Mouse (Mus musculus) hindbrain, embryonic 11.5 days (tissue): Measurements from ENCODE around the gene Smox. TPM values are rescaled to one million over a fixed set of nuclear protein-coding genes. Genes with fewer than 3 reads are reported as not detected.
A peak's percentile ranks its signal among the peaks of the same experiment; 100 is the strongest.

Experiments used
- ATAC-seq: fragments of 200-750 bp; cut with Nextera tagmentation; 2 replicates; pipeline ENCODE4 v1.8.0; 2017; ENCODE audit warnings: mild to moderate bottlenecking, moderate TSS enrichment, moderate library complexity; ENCODE audit not compliant: low FRiP score
- DNase-seq: peaks from one replicate; pipeline ENCODE4 v3.0.0-alpha.2; 2015; ENCODE audit warnings: low spot score
- H3K27ac ChIP-seq: fragments of 300-500 bp; sonication (generic); 2 replicates; pipeline ENCODE4 v1.5.1; 2014; ENCODE audit warnings: mild to moderate bottlenecking, low read depth, low read length
- H3K27me3 ChIP-seq: fragments of 300-500 bp; sonication (generic); 2 replicates; pipeline ENCODE4 v1.6.1; 2014; ENCODE audit warnings: mild to moderate bottlenecking, low read length, moderate library complexity, mixed read lengths; ENCODE audit not compliant: control insufficient read depth, insufficient read depth
- H3K36me3 ChIP-seq: fragments of 300-500 bp; sonication (generic); 2 replicates; pipeline ENCODE4 v1.6.1; 2014; ENCODE audit warnings: mild to moderate bottlenecking, low read length, moderate library complexity, mixed read lengths; ENCODE audit not compliant: control insufficient read depth, insufficient read depth
- H3K4me1 ChIP-seq: fragments of 300-500 bp; sonication (generic); replicated peaks from 2 replicates; pipeline ENCODE4 v1.6.1; 2014; ENCODE audit warnings: low read length, mixed read lengths; ENCODE audit not compliant: control insufficient read depth, insufficient read depth
- H3K4me2 ChIP-seq: fragments of 300-500 bp; sonication (generic); replicated peaks from 2 replicates; pipeline ENCODE4 v1.6.1; 2014; ENCODE audit warnings: mild to moderate bottlenecking, low read depth, low read length
- H3K4me3 ChIP-seq: fragments of 300-500 bp; sonication (generic); 2 replicates; pipeline ENCODE4 v1.5.1; 2014; ENCODE audit warnings: low read depth, low read length
- H3K9ac ChIP-seq: fragments of 300-500 bp; sonication (generic); 2 replicates; pipeline ENCODE4 v1.6.1; 2014; ENCODE audit warnings: low read depth, low read length
- H3K9me3 ChIP-seq: fragments of 300-500 bp; sonication (generic); 2 replicates; pipeline ENCODE4 v1.6.1; 2016; ENCODE audit warnings: low read length; ENCODE audit not compliant: control insufficient read depth
- WGBS: fragments of 180-500 bp; shearing (Covaris S2); extraction: QIAGEN DNeasy Blood & Tissue Kit; methylation state at CpG from one replicate; pipeline ENCODE4 v1.1.7; 2014; 5-methylcytosine and 5-hydroxymethylcytosine counted together
- polyA plus RNA-seq: library from polyadenylated mRNA; unstranded; fragments of >200 nt; fragmentation: Nextera tagmentation; extraction: Ambion mirVana; gene quantifications from 2 replicates; pipeline ENCODE4 v1.2.1, GENCODE M21; 2014

Smox gene
- polyA plus RNA-seq, 1 experiment from 2014 or later = 25.6 TPM

GRCm38 (mm10) chr2:131513477-131513876 is 22.2 kb downstream of the Smox start:
- Histone ChIP-seq H3K4me3 (no peak overlapping the region), H3K9me3 (no peaks in the 10 kb centered on the region), H3K9ac (no peak overlapping the region), H3K27ac (no peak overlapping the region), H3K36me3 (no peaks in the 10 kb centered on the region), H3K27me3 (no peaks in the 10 kb centered on the region), H3K4me2 (no peak overlapping the region), H3K4me1 (peaks cover 4% of the 10 kb centered on the region)
- DNase-seq = no peak
- 60% methylated on average over 2 of the region's 2 CpGs for WGBS
- no peak for ATAC-seq

DNA sequence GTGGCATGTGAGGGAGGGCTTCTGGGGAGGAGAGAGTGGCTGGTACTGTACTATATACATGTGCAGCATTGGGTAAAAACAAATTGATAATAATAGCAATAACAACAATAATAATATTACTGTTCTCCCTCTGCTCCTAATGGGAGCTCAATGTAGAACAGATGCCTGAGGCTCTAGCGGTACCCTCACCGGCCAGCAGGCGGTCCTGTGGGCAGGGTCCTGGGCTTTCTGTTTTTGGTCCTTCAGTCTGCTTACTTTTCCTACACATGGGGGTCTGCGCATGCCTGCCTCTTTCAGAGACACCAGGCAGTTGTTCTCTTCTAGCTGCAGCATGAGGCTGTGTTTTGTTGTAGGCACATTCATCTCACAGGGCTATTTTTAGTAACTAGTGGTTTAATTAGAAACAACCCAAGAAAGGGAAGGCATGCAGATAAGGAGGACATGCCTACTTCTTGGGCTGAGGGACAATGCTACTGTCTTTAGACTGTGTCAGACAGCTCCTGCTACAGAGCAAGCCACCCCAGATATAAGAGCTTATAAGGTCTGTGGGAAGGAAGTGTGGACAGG is 22.8 kb downstream of the Smox start:
- no peaks in the 10 kb centered on the region for H3K9me3 ChIP-seq
- H3K4me3 ChIP-seq = no peak overlapping the region
- no peaks in the 10 kb centered on the region for H3K27me3 ChIP-seq
- H3K4me1 ChIP-seq = peaks cover 4% of the 10 kb centered on the region
- H3K36me3 ChIP-seq = no peaks in the 10 kb centered on the region
- H3K4me2 ChIP-seq = no peak overlapping the region
- no peak overlapping the region for H3K27ac ChIP-seq
- DNase-seq (no peak), ATAC-seq (no peak)
- H3K9ac ChIP-seq = no peak overlapping the region
- 75% methylated on average over 4 of the region's 4 CpGs for WGBS

DNA sequence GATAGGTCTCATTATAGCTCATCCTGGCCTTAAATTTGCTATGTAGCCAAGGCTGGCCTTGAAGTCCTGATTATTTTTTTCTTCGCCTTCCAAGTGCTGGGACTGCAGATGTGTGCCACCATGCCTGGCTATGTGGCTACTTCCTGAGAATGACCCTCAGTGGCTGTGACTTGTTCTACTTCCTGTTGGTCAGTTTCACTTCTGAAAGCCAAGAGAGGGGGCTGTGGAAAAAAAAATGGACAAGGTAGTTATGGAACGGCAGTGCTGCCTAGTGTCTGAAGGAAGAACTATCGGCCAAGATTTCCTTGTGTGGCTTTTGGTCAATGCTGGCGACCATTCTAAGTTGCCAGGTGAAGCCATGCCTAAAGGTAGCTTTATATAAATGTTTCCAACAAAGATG is 26.3 kb downstream of the Smox start:
- no peak for DNase-seq
- 93% methylated on average over 4 of the region's 4 CpGs for WGBS
- Histone ChIP-seq H3K4me1 (no peaks in the 10 kb centered on the region), H3K4me2 (no peak overlapping the region), H3K9me3 (no peaks in the 10 kb centered on the region), H3K36me3 (no peaks in the 10 kb centered on the region), H3K9ac (no peak overlapping the region), H3K27me3 (no peaks in the 10 kb centered on the region), H3K27ac (no peak overlapping the region), H3K4me3 (no peak overlapping the region)
- no peak for ATAC-seq

- ATAC-seq (no peak), DNase-seq (no peak)
- no peaks in the 10 kb centered on the region for H3K9me3 ChIP-seq
- no peak overlapping the region for H3K4me2 ChIP-seq
- H3K36me3 ChIP-seq = no peaks in the 10 kb centered on the region; the same call in 1 of the 2 replicates
- no peaks in the 10 kb centered on the region for H3K4me1 ChIP-seq
- no peak overlapping the region for H3K27ac ChIP-seq
- H3K9ac ChIP-seq = no peak overlapping the region
- H3K4me3 ChIP-seq = no peak overlapping the region
- WGBS = 62% methylated on average over 3 of the region's 3 CpGs
- H3K27me3 ChIP-seq = no peaks in the 10 kb centered on the region
These were observed 27.5 kb downstream of the Smox start for GRCm38 (mm10) chr2:131518790-131519189.

DNA sequence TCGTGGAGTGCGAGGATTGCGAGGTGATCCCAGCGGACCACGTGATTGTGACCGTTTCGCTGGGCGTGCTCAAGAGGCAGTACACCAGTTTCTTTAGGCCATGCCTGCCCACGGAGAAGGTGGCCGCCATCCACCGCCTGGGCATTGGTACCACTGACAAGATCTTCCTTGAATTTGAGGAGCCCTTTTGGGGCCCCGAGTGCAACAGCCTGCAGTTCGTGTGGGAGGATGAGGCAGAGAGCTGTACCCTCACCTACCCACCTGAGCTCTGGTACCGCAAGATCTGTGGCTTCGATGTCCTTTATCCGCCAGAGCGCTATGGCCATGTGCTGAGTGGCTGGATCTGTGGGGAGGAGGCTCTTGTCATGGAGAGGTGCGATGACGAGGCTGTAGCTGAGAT is 29.4 kb downstream of the Smox start:
- no peaks in the 10 kb centered on the region for H3K27me3 ChIP-seq
- 95% methylated on average over 19 of the region's 19 CpGs for WGBS
- DNase-seq (no peak), ATAC-seq (no peak)
- H3K36me3 ChIP-seq = no peaks in the 10 kb centered on the region; the same call in 1 of the 2 replicates
- no peak overlapping the region for H3K4me3 ChIP-seq
- H3K4me2 ChIP-seq = no peak overlapping the region
- no peaks in the 10 kb centered on the region for H3K9me3 ChIP-seq
- H3K27ac ChIP-seq = no peak overlapping the region
- no peak overlapping the region for H3K9ac ChIP-seq
- H3K4me1 ChIP-seq = no peaks in the 10 kb centered on the region

DNA sequence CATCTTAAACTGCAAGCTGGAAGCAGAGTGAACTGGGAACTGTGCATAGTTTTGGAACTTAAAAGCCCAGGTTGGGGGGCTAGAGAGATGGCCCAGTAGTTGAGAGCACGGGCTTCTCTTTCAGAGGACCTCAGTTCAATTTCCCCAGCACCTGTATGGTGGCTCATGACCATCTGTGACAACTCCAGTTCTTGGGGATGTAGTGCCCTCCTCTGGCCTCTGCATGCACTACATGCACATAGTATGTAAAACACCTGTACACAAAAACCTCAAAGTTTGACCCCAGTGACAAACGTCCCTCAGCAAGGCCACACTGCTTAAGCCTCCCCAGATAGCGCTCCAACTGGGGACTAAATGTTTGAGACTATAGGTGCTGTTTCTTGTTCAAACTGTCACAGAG is 35.8 kb downstream of the Smox start:
- Histone ChIP-seq H3K9ac (no peak overlapping the region), H3K4me2 (no peak overlapping the region), H3K9me3 (no peaks in the 10 kb centered on the region), H3K27ac (no peak overlapping the region), H3K36me3 (no peaks in the 10 kb centered on the region; the same call in 1 of the 2 replicates), H3K27me3 (no peaks in the 10 kb centered on the region), H3K4me1 (no peaks in the 10 kb centered on the region), H3K4me3 (no peak overlapping the region)
- 54% methylated on average over 3 of the region's 3 CpGs for WGBS
- peak; percentile 43 for DNase-seq
- ATAC-seq = no peak

DNA sequence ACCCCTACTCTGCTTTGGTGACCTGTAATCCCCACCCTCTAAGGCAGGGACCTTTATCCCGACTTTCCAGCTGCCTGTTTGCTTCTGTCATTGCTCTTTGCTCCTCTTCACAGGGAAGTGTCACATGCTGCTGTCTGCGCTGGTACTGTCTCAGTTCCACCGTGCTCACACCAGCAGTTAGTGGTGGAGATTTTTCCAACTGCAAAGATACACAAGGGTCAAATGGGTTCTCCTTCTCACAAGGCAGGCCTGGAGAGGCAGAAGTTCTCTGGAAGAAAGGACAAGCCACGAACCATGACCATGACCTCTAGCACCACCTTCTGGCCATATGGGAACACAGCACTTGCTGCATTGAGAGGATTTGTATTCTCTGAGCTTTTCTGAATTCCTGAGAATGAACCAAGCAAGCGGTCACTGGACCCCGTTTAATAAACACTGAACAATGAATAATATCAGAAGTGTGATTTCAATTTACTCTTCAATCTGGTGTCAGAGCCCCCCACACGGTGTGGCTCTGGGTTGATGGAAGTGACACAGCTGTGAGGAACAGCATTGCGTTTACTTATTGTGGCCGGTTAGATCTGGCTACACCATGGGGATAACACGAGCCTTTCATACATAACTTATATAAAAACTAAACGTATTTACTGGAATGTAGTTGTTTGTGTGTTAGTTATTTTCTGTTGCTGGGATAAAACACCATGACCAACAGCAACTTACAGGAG is 38.8 kb downstream of the Smox start:
- Histone ChIP-seq H3K36me3 (no peaks in the 10 kb centered on the region), H3K9me3 (no peaks in the 10 kb centered on the region), H3K27ac (no peak overlapping the region), H3K4me2 (no peak overlapping the region), H3K4me1 (no peaks in the 10 kb centered on the region), H3K27me3 (no peaks in the 10 kb centered on the region), H3K4me3 (no peak overlapping the region), H3K9ac (no peak overlapping the region)
- peak; percentile 85 for DNase-seq
- peak; percentile 66; the same call in 1 of the 2 replicates for ATAC-seq
- 37% methylated on average over 11 of the region's 11 CpGs for WGBS

DNA sequence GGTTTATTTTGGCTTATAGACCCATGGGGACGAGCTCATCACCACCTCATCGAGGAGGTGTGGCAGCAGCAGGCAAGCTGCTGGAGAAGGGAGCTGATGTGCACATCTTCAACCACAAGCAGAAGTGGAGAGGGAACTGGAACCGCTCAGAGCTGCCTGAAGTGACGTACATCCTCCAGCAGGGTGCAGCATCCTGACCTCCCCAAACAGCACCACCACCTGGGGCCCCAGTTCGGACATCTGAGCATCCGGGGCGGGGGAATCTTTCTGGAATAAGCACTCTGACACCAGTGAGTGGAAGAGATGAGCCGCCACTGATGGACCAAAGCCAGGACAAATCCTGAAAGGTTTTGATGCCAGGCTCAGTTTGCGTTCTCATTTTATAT is 39.3 kb downstream of the Smox start:
- H3K4me3 ChIP-seq = no peak overlapping the region
- 23% methylated on average over 9 of the region's 9 CpGs for WGBS
- no peaks in the 10 kb centered on the region for H3K9me3 ChIP-seq
- DNase-seq (peak; percentile 69), ATAC-seq (no peak; the same call in 1 of the 2 replicates)
- no peak overlapping the region for H3K9ac ChIP-seq
- no peaks in the 10 kb centered on the region for H3K4me1 ChIP-seq
- H3K36me3 ChIP-seq = no peaks in the 10 kb centered on the region
- H3K4me2 ChIP-seq = no peak overlapping the region
- no peak overlapping the region for H3K27ac ChIP-seq
- H3K27me3 ChIP-seq = no peaks in the 10 kb centered on the region

GRCm38 (mm10) chr2:131531271-131531670 is 40.0 kb downstream of the Smox start:
- no peak for ATAC-seq
- 84% methylated on average over 7 of the region's 7 CpGs for WGBS
- Histone ChIP-seq H3K36me3 (no peaks in the 10 kb centered on the region), H3K9me3 (no peaks in the 10 kb centered on the region), H3K4me2 (no peak overlapping the region), H3K27me3 (no peaks in the 10 kb centered on the region), H3K4me3 (no peak overlapping the region), H3K27ac (no peak overlapping the region), H3K4me1 (no peaks in the 10 kb centered on the region), H3K9ac (no peak overlapping the region)
- DNase-seq = no peak
